Mouse (Mus musculus) kidney, adult 2 months (tissue): ENCODE measurements at regions not wholly inside any gene's neighbourhood (a gene's known extent, or its start where the extent isn't known, plus 50 kb on each side); places are given as distances from the start of the nearest gene placed in this dataset.

Experiments
- CTCF ChIP-seq: fragments of 200-500 bp; conservative IDR thresholded peaks from 2 replicates; pipeline ENCODE4 v1.5.1; 2011; ENCODE audit warnings: low read depth, mild to moderate bottlenecking, control low read depth, low read length, moderate library complexity, mixed read lengths; ENCODE audit not compliant: insufficient read depth, insufficient read length
- POLR2A ChIP-seq: fragments of 200-500 bp; IDR thresholded peaks from one replicate; pipeline ENCODE4 v1.6.1; 2011; ENCODE audit warnings: low read depth, low read length, control low read depth

DNA sequence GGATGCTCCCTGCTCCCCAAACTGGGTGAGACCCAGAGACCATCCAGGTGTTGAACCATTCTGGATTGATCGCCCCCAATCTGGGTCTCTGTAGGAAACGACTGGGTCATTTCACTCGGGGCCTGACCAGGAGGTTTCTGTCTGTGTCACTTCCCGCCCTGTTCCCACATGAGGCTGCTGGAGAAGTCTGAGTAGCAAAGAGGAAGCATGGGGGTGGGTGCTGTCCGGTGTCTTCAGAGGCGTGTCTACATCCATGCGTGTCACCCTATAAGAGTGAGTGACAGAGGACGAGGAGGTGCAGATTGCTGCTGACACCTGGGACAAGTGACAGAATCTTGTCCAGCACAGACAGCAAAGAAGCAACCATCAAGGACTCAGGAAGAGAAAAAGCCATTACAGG is 164.7 kb downstream of the Sh3bp4 start:
- no peak for TF ChIP-seq CTCF
- TF ChIP-seq POLR2A = no peak
